Mouse (Mus musculus): ENCODE results near the gene Vamp9. TPM values are rescaled to one million over a fixed set of nuclear protein-coding genes. Genes with fewer than 3 reads are reported as not detected.

The Vamp9 gene
- polyA plus RNA-seq, 1 experiment from 2014 or later: not detected

- no peak overlapping the region for H3K27ac ChIP-seq (ENCODE audit: low read depth, low read length)
- H3K36me3 ChIP-seq (ENCODE audit: control insufficient read depth, insufficient read depth, low read length): peaks cover 31% of the 10 kb centered on the region
- no peak overlapping the region for H3K4me2 ChIP-seq
- H3K9me3 ChIP-seq (ENCODE audit: control insufficient read depth, low read length): no peaks in the 10 kb centered on the region
- no peaks in the 10 kb centered on the region for H3K4me1 ChIP-seq (replicated peaks; ENCODE audit: control insufficient read depth, insufficient read depth, low read length)
- no peak overlapping the region for H3K9ac ChIP-seq (ENCODE audit: low read depth, low read length)
- DNase-seq (ENCODE audit: low spot score) (no peak), ATAC-seq (replicated peaks; ENCODE audit: low FRiP score) (no peak)
- 85% methylated on average over 2 of the region's 2 CpGs for WGBS
- H3K4me3 ChIP-seq (ENCODE audit: low read depth, low read length): no peak overlapping the region
- H3K27me3 ChIP-seq (replicated peaks; ENCODE audit: control insufficient read depth, insufficient read depth, low read length): no peaks in the 10 kb centered on the region
These were observed 53.3 kb downstream of the Vamp9 start for GRCm38 (mm10) chr5:99959236-99959936.

- no peak overlapping the region for H3K9ac ChIP-seq (ENCODE audit: low read depth, low read length)
- H3K4me1 ChIP-seq (replicated peaks; ENCODE audit: control insufficient read depth, insufficient read depth, low read length): no peaks in the 10 kb centered on the region
- peaks cover 33% of the 10 kb centered on the region for H3K36me3 ChIP-seq (ENCODE audit: control insufficient read depth, insufficient read depth, low read length)
- H3K9me3 ChIP-seq (ENCODE audit: control insufficient read depth, low read length): no peaks in the 10 kb centered on the region
- H3K4me2 ChIP-seq: no peak overlapping the region
- H3K27ac ChIP-seq (ENCODE audit: low read depth, low read length): no peak overlapping the region
- H3K27me3 ChIP-seq (replicated peaks; ENCODE audit: control insufficient read depth, insufficient read depth, low read length): no peaks in the 10 kb centered on the region
- WGBS: 82% methylated on average over 2 of the region's 2 CpGs
- no peak for DNase-seq (ENCODE audit: low spot score)
- ATAC-seq (replicated peaks; ENCODE audit: low FRiP score): no peak
- H3K4me3 ChIP-seq (ENCODE audit: low read depth, low read length): no peak overlapping the region
These were observed 53.9 kb downstream of the Vamp9 start for GRCm38 (mm10) chr5:99959960-99960359.

GRCm38 (mm10) chr5:99973941-99974340 is 67.9 kb downstream of the Vamp9 start:
- ATAC-seq (replicated peaks; ENCODE audit: low FRiP score) (no peak), DNase-seq (ENCODE audit: low spot score) (no peak)
- H3K9ac ChIP-seq (ENCODE audit: low read depth, low read length): no peak overlapping the region
- no peak overlapping the region; the same call in 1 of the 2 replicates for H3K27ac ChIP-seq (ENCODE audit: low read depth, low read length)
- H3K27me3 ChIP-seq (replicated peaks; ENCODE audit: control insufficient read depth, insufficient read depth, low read length): no peaks in the 10 kb centered on the region
- H3K36me3 ChIP-seq (ENCODE audit: control insufficient read depth, insufficient read depth, low read length): peaks cover 9% of the 10 kb centered on the region
- 13% methylated on average over 2 of the region's 2 CpGs for WGBS
- H3K4me2 ChIP-seq: peak overlapping the region; percentile 84
- peaks cover 37% of the 10 kb centered on the region for H3K4me1 ChIP-seq (replicated peaks; ENCODE audit: control insufficient read depth, insufficient read depth, low read length)
- H3K9me3 ChIP-seq (ENCODE audit: control insufficient read depth, low read length): no peaks in the 10 kb centered on the region
- H3K4me3 ChIP-seq (ENCODE audit: low read depth, low read length): peak overlapping the region; percentile 17; the same call in 1 of the 2 replicates

- WGBS: 63% methylated on average over 4 of the region's 4 CpGs
- no peak overlapping the region for H3K27ac ChIP-seq (ENCODE audit: low read depth, low read length)
- DNase-seq (ENCODE audit: low spot score): no peak
- H3K36me3 ChIP-seq (ENCODE audit: control insufficient read depth, insufficient read depth, low read length): peaks cover 6% of the 10 kb centered on the region
- peak overlapping the region; percentile 32 for H3K4me3 ChIP-seq (ENCODE audit: low read depth, low read length)
- H3K27me3 ChIP-seq (replicated peaks; ENCODE audit: control insufficient read depth, insufficient read depth, low read length): no peaks in the 10 kb centered on the region
- H3K4me1 ChIP-seq (replicated peaks; ENCODE audit: control insufficient read depth, insufficient read depth, low read length): peaks cover 34% of the 10 kb centered on the region
- peak overlapping the region; percentile 84 for H3K4me2 ChIP-seq
- no peak for ATAC-seq (replicated peaks; ENCODE audit: low FRiP score)
- no peak overlapping the region for H3K9ac ChIP-seq (ENCODE audit: low read depth, low read length)
- H3K9me3 ChIP-seq (ENCODE audit: control insufficient read depth, low read length): no peaks in the 10 kb centered on the region
These were observed 69.0 kb downstream of the Vamp9 start for GRCm38 (mm10) chr5:99975061-99975460.

GRCm38 (mm10) chr5:99975776-99976175 is 69.7 kb downstream of the Vamp9 start:
- no peak overlapping the region for H3K27ac ChIP-seq (ENCODE audit: low read depth, low read length)
- peaks cover 1% of the 10 kb centered on the region; the same call in 1 of the 2 replicates for H3K36me3 ChIP-seq (ENCODE audit: control insufficient read depth, insufficient read depth, low read length)

GRCm38 (mm10) chr5:99976334-99976955 is 70.4 kb downstream of the Vamp9 start:
- Histone ChIP-seq H3K27me3 (replicated peaks; ENCODE audit: control insufficient read depth, insufficient read depth, low read length) (no peaks in the 10 kb centered on the region), H3K27ac (ENCODE audit: low read depth, low read length) (no peak overlapping the region), H3K9me3 (ENCODE audit: control insufficient read depth, low read length) (no peaks in the 10 kb centered on the region), H3K36me3 (ENCODE audit: control insufficient read depth, insufficient read depth, low read length) (no peaks in the 10 kb centered on the region), H3K4me3 (ENCODE audit: low read depth, low read length) (peak overlapping the region; percentile 86), H3K4me1 (replicated peaks; ENCODE audit: control insufficient read depth, insufficient read depth, low read length) (peaks cover 27% of the 10 kb centered on the region), H3K4me2 (peak overlapping the region; percentile 84), H3K9ac (ENCODE audit: low read depth, low read length) (peak overlapping the region; percentile 97)
- 15% methylated on average over 8 of the region's 8 CpGs for WGBS
- DNase-seq (ENCODE audit: low spot score) (no peak), ATAC-seq (replicated peaks; ENCODE audit: low FRiP score) (no peak)

More at GRCm38 (mm10) chr5:99975776-99976175, 69.7 kb downstream of the Vamp9 start:
- DNase-seq (ENCODE audit: low spot score) (no peak), ATAC-seq (replicated peaks; ENCODE audit: low FRiP score) (no peak)
- H3K27me3 ChIP-seq (replicated peaks; ENCODE audit: control insufficient read depth, insufficient read depth, low read length): no peaks in the 10 kb centered on the region
- H3K4me3 ChIP-seq (ENCODE audit: low read depth, low read length): peak overlapping the region; percentile 33
- H3K4me2 ChIP-seq: peak overlapping the region; percentile 84
- H3K9ac ChIP-seq (ENCODE audit: low read depth, low read length): no peak overlapping the region
- H3K4me1 ChIP-seq (replicated peaks; ENCODE audit: control insufficient read depth, insufficient read depth, low read length): peaks cover 29% of the 10 kb centered on the region
- WGBS: 67% methylated on average over 1 of the region's 1 CpGs
- H3K9me3 ChIP-seq (ENCODE audit: control insufficient read depth, low read length): no peaks in the 10 kb centered on the region

GRCm38 (mm10) chr5:99977516-99978301 is 71.7 kb downstream of the Vamp9 start:
- peak overlapping the region; percentile 97 for H3K9ac ChIP-seq (ENCODE audit: low read depth, low read length)
- no peaks in the 10 kb centered on the region for H3K36me3 ChIP-seq (ENCODE audit: control insufficient read depth, insufficient read depth, low read length)
- H3K4me1 ChIP-seq (replicated peaks; ENCODE audit: control insufficient read depth, insufficient read depth, low read length): peaks cover 27% of the 10 kb centered on the region
- peak overlapping the region; percentile 99 for H3K27ac ChIP-seq (ENCODE audit: low read depth, low read length)
- no peaks in the 10 kb centered on the region for H3K9me3 ChIP-seq (ENCODE audit: control insufficient read depth, low read length)
- ATAC-seq (replicated peaks; ENCODE audit: low FRiP score) (peak; percentile 63), DNase-seq (ENCODE audit: low spot score) (peak; percentile 83)
- WGBS: under 1% methylated on average over 46 of the region's 50 CpGs
- H3K4me2 ChIP-seq: peak overlapping the region; percentile 84
- H3K27me3 ChIP-seq (replicated peaks; ENCODE audit: control insufficient read depth, insufficient read depth, low read length): no peaks in the 10 kb centered on the region
- peak overlapping the region; percentile 86 for H3K4me3 ChIP-seq (ENCODE audit: low read depth, low read length)

- 1% methylated on average over 83 of the region's 97 CpGs for WGBS
- DNase-seq (ENCODE audit: low spot score): peak; percentile 96
These were observed 72.8 kb downstream of the Vamp9 start, which contains the start of the genes Hnrnpd and 4930524J08Rik for GRCm38 (mm10) chr5:99978699-99979442. Gene Hnrnpd, minus strand, starts transcription at chr5:99978938. Gene 4930524J08Rik, plus strand, starts transcription at chr5:99979061.

More at GRCm38 (mm10) chr5:99978699-99979442, 72.8 kb downstream of the Vamp9 start, which contains the start of the genes Hnrnpd and 4930524J08Rik:
- ATAC-seq (replicated peaks; ENCODE audit: low FRiP score): peak; percentile 96
- peak within 1 kb of the TSS; percentile 99 for H3K27ac ChIP-seq (ENCODE audit: low read depth, low read length)
- H3K27me3 ChIP-seq (replicated peaks; ENCODE audit: control insufficient read depth, insufficient read depth, low read length): no peaks in the 10 kb centered on the region
- H3K4me1 ChIP-seq (replicated peaks; ENCODE audit: control insufficient read depth, insufficient read depth, low read length): peaks cover 20% of the 10 kb centered on the region
- no peaks in the 10 kb centered on the region for H3K36me3 ChIP-seq (ENCODE audit: control insufficient read depth, insufficient read depth, low read length)
- peak within 1 kb of the TSS; percentile 97 for H3K9ac ChIP-seq (ENCODE audit: low read depth, low read length)
- no peaks in the 10 kb centered on the region for H3K9me3 ChIP-seq (ENCODE audit: control insufficient read depth, low read length)
- H3K4me3 ChIP-seq (ENCODE audit: low read depth, low read length): peak within 1 kb of the TSS; percentile 86
- H3K4me2 ChIP-seq: peak within 1 kb of the TSS; percentile 84
